Mouse (Mus musculus) adrenal gland, postnatal 0 days (tissue): ENCODE results near the gene Kdelc1. TPM values are rescaled to one million over a fixed set of nuclear protein-coding genes. Genes with fewer than 3 reads are reported as not detected.

Experiments
- polyA plus RNA-seq: library from polyadenylated mRNA; unstranded; fragments of >200 nt; fragmentation: Nextera tagmentation; extraction: Ambion mirVana; gene quantifications from 2 replicates; pipeline ENCODE4 v1.2.1, GENCODE M21; 2015

The Kdelc1 gene
- 27.6 TPM in 2 replicates for polyA plus RNA-seq

DNA sequence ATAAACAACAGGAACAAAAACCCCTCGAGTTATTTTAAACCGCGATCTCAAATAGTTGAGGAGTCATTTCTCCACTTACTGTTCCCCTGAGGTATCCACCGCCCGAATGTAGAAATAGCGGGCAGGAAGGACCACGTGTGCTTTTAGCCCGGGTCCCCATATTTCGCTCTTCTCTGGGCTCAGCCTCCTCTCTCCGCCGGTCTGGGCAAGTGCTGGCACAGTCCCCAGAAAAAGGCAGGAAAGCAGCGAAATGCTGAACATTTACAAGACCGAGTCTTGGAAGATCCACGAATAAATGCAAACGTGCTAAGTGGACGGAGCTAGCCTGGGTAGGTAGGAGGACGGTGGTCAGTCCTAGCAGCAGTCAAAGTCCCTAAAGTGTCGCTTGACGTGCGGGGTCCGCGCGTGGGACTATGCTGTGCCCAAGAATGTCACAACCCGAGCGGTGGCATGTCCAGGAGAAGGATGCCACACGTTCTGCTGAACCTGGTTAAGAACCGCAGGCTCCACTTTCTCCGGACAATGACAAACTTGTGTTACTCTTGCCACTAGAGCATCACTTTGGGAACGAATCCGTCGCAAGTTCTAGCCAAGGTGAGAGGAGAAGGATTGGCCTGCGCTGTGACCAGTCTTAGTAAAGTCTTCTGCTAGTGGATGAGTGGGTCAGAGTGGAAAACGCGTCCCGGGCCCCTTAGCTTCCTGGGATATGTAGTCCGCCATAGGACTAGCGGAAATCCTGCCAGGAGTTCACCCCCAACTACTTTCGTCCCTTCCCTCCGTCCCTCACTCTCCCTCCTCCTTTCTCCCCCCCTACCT lies at the start of gene Kdelc1, which contains the start of gene Bivm:
Kdelc1 (minus strand) TSS at position 570 of the 816 bp plus-strand sequence.
Bivm (plus strand) TSS at position 719 of the 816 bp plus-strand sequence.

DNA sequence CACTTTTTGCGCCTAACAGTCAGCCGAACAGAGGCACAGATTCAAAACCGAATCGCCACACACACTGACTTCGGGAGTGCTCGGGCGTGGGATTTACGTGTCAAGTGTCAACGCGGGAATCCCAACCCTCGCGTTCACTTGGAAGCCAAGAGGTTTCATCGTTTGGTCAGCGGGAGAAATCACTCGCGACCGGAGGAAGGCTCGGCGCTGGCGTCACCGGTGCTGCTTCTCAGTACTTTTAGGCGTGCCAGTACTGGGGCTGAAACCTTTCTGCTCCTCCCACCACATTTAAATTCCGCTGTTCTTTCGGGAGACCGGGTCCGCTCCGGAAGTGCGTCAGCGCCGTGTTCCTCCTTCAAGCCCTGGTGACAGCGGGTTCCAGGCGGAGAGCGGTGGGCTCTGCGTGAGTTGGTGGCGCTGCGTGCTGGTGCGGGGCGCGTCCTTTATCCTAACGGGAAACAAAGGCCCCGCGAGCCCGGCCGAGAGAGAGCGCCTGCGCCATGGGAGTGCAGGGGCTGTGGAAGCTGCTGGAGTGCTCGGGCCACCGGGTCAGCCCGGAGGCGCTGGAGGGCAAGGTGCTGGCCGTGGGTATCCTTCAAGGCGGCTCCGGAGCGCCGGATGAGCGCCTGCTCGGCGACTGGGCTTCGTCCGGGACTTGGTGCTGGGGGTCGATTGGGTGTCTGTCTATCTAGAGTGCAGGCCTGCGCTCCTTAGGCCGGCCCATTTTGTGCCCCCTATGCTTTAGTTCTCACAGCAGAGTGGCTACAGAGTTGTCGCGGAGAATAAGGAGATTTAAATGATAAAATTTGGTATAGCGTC lies 29.2 kb upstream of the Kdelc1 start, which contains the start of gene Ercc5:
Ercc5 (plus strand) TSS at position 182 of the 819 bp plus-strand sequence.

DNA sequence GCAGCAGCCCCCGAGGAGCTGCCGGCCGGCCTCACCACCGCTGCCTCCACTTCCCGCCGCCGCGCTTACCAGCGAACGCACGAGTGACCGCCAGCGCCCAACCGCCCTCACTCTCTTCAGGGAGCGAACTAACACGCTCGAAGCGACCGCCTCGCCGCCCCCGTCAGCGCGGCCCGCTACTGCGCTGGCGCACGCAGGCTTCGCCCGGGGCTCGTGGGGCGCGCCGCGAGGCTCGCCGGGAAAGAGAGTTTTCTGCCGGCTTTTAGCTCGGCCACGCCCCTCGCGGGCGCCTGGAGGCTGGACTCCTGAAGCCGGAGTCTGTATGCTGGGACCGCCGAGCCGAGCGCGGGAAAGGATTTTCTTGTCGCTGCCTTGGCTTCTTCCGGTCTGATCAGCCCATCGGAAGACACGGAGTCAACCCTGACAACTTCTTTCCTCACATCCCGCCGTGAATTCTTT lies 16.3 kb downstream of the Kdelc1 start, which contains the start of gene Tex30:
Tex30 (minus strand) TSS at position 183 of the 459 bp plus-strand sequence.

DNA sequence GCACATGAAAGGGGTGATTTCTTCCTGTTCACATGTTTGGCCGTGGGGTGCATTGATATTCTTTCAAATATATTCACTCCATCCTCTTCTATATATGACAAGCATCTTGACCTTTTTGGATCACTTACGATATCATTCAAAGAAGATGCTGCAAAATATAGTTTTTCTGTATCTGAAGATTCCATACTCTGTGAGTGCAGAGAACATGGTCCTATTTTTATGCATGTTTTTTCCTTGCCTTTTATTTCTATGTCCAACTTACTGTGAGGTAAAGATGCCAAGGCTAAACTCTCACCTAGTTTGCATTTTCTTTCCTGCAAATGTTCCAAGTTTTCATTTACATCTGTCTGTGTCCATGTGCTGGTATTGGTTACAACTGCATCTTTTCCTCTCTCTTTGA lies 56.8 kb downstream of the Kdelc1 start, which contains the start of gene Gm8251:
Gm8251 (minus strand) TSS at position 101 of the 400 bp plus-strand sequence.

Other genes starting within 250 kb of the Kdelc1 start
- 30.3 and 40.1 TPM in 2 replicates for gene Tpp2, start 185.2 kb downstream of the Kdelc1 start, polyA plus RNA-seq
- gene Mettl21c, start 98.8 kb downstream of the Kdelc1 start, polyA plus RNA-seq = 0.66 and 1.3 TPM in 2 replicates
- 0.03 TPM in 1 of 2 replicates, not detected in the other for gene Gm8251, start 56.9 kb downstream of the Kdelc1 start, polyA plus RNA-seq
- gene Tex30, start 16.4 kb downstream of the Kdelc1 start, polyA plus RNA-seq = 52.9 and 65.9 TPM in 2 replicates
- 13.0 and 15.6 TPM in 2 replicates for gene Bivm, start 149 bp upstream of the Kdelc1 start, polyA plus RNA-seq
- gene Ercc5, start 28.9 kb upstream of the Kdelc1 start, polyA plus RNA-seq = 12.0 and 15.3 TPM in 2 replicates
- not detected in 2 replicates for gene Mettl21e, start 100.2 kb upstream of the Kdelc1 start, polyA plus RNA-seq